Mouse (Mus musculus): ENCODE results near the gene 1700018B08Rik.

Gene 1700018B08Rik

DNA sequence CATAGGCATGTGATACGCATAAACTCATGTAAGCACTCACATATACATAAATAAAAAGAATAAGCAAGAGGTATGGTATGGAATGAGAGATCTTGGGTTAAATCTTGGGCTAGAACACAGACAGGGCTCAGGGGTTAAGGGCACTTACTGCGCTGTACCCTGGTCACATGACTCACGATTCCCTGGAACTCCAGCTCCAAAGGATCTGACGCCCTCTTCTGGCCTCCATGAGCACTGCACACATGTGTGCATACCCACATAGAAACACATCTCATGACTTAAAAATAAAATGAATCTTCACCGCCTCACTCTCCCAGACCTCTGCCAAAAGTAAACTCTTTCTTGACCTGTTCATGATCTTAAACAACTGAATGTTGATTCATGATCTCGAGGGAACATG, 46.5 kb downstream of the 1700018B08Rik start:
- DNase-seq, result no peak

GRCm38 (mm10) chr8:121491633-121492032, 52.5 kb downstream of the 1700018B08Rik start:
- no peak for DNase-seq

- DNase-seq, result no peak
Measured at GRCm38 (mm10) chr8:121484072-121484782, 59.9 kb downstream of the 1700018B08Rik start.

Data from right cerebral cortex, postnatal 25 days (tissue).